Mouse (Mus musculus): ENCODE results near the gene Ier5. TPM values are rescaled to one million over a fixed set of nuclear protein-coding genes. Genes with fewer than 3 reads are reported as not detected.

Ier5 gene
- polyA plus RNA-seq, 1 experiment = 33.2 TPM

DNA sequence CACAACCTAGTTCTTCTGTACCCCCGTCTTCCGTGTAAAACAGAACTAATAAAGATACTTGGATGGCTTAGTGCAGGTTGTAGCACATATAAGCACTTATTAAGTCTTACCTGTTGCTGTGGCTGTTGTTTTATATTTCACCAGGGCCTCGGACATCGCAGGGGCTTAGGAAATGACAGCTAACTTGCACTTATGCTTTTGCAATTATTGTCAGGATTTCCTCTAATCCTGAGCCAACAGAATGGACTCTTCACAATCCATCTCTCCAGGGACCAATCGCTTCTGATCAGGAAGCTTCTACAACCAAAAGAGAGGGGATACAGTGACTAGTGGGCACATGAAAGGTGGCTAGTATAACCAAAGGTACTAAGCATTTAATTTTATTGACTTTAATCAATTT, 4.6 kb upstream of the Ier5 start:
- no peak for DNase-seq (ENCODE audit: extremely low spot score in 1 of 2, low spot score in 1 of 2)

DNA sequence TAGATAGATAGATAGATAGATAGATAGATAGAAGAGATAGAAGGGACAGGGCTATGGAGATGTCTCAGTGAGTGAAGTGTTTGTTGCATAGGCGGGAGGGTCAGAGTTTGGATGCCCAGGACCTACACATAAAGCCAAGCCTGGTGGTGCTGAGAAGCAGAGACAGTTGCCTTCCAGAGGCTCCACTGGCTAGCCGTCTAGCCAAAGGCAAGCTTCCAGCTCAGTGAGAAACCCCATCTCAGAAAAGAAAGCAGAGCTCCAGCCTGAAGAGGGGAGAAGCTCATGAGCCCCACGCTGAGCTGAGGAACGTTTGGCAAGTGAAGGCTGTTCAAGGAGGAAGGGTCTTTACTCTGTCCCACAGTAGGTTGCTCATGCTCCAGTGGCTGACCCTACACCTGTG, 3.2 kb upstream of the Ier5 start:
- DNase-seq (ENCODE audit: extremely low spot score in 1 of 2, low spot score in 1 of 2) = no peak

DNA sequence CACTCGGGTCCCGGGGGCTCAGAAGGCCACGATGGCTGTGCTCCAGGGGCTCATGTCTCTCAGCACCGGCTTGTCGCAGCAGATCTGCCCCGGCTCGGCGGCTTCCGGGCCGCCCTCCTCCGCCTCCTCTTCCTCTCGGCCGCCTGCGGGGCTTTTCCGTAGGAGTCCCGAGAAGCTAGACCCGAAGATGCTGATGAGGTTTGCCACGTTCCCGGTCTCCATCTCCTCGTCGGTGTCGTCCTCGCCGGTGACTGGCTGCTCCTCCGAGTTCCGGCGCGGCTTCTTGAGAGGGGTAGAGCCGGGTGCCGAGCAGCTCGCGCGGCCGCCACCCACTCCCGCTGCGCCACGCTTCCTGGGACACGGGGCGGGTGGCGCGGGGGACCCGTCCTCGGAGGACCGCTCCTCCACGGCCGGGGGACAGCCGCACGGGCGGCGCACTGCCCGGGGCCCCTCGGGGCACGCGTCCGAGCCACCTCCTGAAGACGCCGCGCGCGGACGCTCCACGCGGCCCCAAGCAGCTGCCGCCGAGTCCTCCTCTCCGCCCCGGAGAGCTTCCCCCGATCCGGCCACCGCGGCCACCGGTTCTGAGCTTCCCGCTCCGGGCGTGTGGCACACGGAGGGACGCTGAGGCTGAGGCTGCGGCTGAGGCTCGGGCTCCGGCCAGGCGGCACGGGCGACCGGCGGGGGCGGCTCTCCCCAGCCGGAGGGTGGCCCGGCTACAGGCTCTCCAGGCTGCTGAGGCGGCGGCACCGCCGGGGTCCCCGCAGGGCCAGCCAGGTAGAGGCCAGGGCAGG, 753 bp downstream of the Ier5 start:
- DNase-seq (ENCODE audit: extremely low spot score in 1 of 2, low spot score in 1 of 2) = no peak

- no peak for DNase-seq (ENCODE audit: extremely low spot score in 1 of 2, low spot score in 1 of 2)
These were observed 1.4 kb downstream of the Ier5 start for GRCm38 (mm10) chr1:155097931-155098485.

DNA sequence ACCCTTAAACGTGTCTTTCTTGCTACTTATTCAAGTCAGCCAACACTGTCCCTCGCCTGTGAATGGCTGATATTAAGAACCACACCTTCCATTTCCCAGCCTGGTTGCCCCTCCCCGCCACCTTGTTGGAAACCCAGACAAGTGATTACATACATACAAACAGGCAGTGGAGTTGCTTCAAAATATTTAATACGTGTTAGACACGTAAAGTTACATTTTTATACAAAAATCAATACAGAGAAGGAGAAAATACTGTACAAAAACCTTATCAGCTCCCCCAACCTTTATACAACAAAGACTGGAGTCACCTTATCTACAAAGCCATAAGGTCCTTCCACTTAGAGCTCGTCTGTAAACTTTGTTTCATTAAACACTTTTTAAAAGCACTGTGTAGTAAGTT, 2.1 kb downstream of the Ier5 start:
- DNase-seq (ENCODE audit: extremely low spot score in 1 of 2, low spot score in 1 of 2) = no peak

GRCm38 (mm10) chr1:155096620-155097261, 2.7 kb downstream of the Ier5 start:
- no peak for DNase-seq (ENCODE audit: extremely low spot score in 1 of 2, low spot score in 1 of 2)

GRCm38 (mm10) chr1:155093971-155094707, 5.3 kb downstream of the Ier5 start:
- no peak for DNase-seq (ENCODE audit: extremely low spot score in 1 of 2, low spot score in 1 of 2)

- DNase-seq (ENCODE audit: extremely low spot score in 1 of 2, low spot score in 1 of 2) = no peak
These were observed 6.2 kb downstream of the Ier5 start for GRCm38 (mm10) chr1:155093145-155093791.

DNA sequence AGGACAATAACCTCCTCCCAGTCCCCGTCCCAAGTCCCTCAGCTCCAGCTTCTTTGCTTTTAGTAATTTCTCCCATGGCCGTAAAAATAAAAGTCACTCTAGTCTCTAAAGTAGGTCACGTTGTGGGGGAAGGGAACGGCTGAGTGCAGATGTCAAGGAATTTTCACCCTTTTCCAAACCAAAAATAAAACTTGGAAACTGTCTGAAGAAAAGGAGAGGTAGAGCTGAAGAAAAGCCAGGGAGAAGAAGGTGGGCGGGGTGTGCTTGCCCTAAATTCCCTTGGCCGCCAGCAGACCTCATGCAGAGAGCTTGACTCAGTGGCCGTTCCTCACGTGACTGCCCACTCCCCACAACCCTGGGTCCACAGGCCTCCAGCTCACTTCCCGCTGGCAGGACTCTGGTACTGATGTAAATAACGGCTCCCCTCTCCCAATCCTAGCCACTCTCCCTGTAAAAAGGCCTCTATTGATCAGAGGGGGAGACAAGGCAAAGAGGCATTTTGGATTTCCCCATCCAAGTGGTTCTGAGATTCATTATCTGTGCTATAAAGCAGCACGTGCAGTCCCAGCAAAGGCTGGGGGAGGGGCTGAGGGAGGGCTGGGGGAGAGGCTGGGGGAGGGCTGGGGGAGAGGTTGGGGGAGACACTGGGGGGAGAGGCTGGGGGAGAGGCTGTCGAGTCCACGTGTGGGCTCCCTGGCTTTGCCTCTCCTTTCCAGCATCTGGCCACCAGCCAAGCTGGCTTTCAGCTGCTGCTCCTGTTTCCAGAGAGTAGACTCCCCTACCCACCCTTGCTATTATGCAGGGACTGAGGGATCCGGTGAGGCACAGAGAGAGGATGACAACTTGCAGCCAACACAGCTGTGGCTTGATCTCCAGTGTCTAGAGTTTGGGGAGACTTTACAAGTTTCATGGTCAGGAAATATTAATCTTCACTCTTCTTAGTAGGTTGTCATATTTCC, 7.3 kb downstream of the Ier5 start:
- peak in 1 of 2 experiments; percentile 70 for DNase-seq (ENCODE audit: extremely low spot score in 1 of 2, low spot score in 1 of 2)

GRCm38 (mm10) chr1:155091374-155091841, 8.0 kb downstream of the Ier5 start:
- DNase-seq (ENCODE audit: extremely low spot score in 1 of 2, low spot score in 1 of 2) = peak; percentile 63 to 76

DNA sequence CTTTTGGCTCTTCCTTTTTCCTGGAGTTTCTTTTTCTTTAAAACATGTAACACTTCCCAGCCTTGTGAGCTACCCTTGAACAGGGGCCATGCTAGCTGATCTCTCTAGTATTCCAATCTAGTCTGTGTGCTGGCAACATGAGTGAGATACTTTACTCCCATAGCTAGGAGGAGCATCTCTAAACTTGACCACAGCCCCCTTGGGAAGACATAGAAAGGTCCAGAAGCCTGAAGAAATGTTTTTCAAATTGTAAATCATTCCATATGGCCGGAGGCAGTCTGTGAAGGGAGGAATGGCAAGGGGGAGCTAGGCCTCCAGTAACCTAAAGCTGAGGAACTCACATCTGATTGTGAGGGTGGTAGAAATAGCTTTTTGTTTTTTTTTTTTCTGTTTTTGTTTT, 8.7 kb downstream of the Ier5 start:
- no peak for DNase-seq (ENCODE audit: extremely low spot score in 1 of 2, low spot score in 1 of 2)

GRCm38 (mm10) chr1:155090327-155090726, 9.1 kb downstream of the Ier5 start:
- DNase-seq (ENCODE audit: extremely low spot score in 1 of 2, low spot score in 1 of 2) = no peak

GRCm38 (mm10) chr1:155088847-155089603, 10.4 kb downstream of the Ier5 start:
- DNase-seq (ENCODE audit: extremely low spot score in 1 of 2, low spot score in 1 of 2) = no peak

DNA sequence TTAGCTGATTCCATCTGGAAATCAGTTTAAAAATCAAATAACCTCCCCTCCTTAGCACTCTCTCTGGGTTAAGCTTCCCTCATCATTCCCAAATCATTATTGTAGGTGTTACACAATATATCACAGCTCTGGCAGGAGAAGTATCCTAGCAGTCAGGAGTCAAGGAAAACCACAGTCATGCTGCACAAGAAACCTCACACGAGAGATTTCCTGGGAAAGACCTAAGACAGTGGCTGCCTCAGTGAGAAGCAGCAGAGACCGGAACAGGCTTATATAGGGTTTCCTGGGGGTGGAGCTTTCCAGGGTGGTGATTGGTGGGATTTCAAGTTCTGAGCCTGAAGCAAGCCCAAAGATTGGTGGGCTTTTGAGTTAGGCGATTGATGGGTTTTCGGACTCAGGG, 11.4 kb downstream of the Ier5 start:
- no peak for DNase-seq (ENCODE audit: extremely low spot score in 1 of 2, low spot score in 1 of 2)

- peak; percentile 48 to 77 for DNase-seq (ENCODE audit: extremely low spot score in 1 of 2, low spot score in 1 of 2)
These were observed 12.5 kb downstream of the Ier5 start for GRCm38 (mm10) chr1:155086893-155087292.

DNA sequence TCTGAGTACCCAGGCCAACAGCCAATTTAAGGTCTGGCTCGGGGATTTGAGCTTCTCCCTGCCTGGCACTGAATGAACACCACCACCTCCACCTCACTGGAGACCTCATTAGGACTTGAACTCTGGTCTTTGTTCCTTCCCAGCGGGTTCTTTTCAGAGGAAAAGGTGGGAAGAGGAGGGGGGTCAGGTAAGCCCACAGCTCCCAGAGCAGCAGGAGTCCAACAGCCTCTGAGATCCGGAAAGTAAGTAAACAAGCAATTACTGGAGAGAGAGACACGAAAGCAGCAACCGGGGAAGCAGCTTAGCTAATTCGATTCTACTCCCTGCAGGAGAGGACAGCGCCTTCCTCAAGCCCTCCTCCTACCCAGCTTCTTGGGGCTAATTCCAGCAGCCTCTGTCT, 13.0 kb downstream of the Ier5 start:
- no peak for DNase-seq (ENCODE audit: extremely low spot score in 1 of 2, low spot score in 1 of 2)

GRCm38 (mm10) chr1:155084839-155085238, 14.6 kb downstream of the Ier5 start:
- no peak for DNase-seq (ENCODE audit: extremely low spot score in 1 of 2, low spot score in 1 of 2)

Data from frontal cortex, adult 2 months (tissue).